Mouse (Mus musculus): Measurements from ENCODE around the gene Ctsd. TPM values are rescaled to one million over a fixed set of nuclear protein-coding genes. Genes with fewer than 3 reads are reported as not detected.
"Not testable (repeated sequence)": the region's sequence is repeated elsewhere in the genome, so short reads cannot be mapped to it uniquely, and the experiment has no call there.

Ctsd gene
- polyA plus RNA-seq, 1 experiment: 78.7 TPM

GRCm38 (mm10) chr7:142349308-142349961, 38.4 kb downstream of the Ctsd start:
- no peak for TF ChIP-seq CTCF (IDR thresholded peaks at IDR 0.05; ENCODE audit: control insufficient read depth, insufficient read depth, insufficient replicate concordance, low read depth, low read length)
- no peak for TF ChIP-seq POLR2A (IDR thresholded peaks at IDR 0.05; ENCODE audit: control insufficient read depth, low read depth, low read length)
- Histone ChIP-seq H3K4me1 (ENCODE audit: control insufficient read depth, insufficient read depth, low read length) (no peaks in the 10 kb centered on the region; the same call in 1 of the 2 replicates), H3K4me3 (ENCODE audit: control insufficient read depth, low read depth, low read length) (no peak overlapping the region), H3K36me3 (ENCODE audit: control insufficient read depth, insufficient read depth, low read length) (no peaks in the 10 kb centered on the region), H3K27ac (ENCODE audit: control insufficient read depth, insufficient read depth, low read depth, low read length) (no peak overlapping the region), H3K27me3 (ENCODE audit: control insufficient read depth, insufficient read depth, low read length) (no peaks in the 10 kb centered on the region)

DNA sequence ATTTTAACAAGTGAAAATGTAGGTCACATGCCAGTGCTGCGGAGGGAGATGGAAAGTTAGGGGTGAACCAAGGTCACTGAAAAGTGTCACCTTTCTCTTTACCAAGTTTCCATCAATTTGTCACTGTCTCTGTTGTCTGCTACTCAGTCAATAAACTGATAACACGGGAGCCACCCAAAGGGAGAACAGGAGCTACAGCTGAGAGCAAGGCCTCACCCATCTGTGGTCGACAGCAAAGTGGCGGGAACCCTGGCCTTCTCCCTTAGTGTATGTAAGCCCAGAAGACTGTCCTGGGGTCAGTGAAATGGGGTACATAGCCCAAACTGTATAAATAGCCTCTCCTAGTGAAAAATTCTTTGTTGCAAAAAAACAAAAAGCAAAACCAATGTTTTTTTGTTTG, 40.3 kb downstream of the Ctsd start:
- no peaks in the 10 kb centered on the region for H3K36me3 ChIP-seq (ENCODE audit: control insufficient read depth, insufficient read depth, low read length)
- no peaks in the 10 kb centered on the region; the same call in 1 of the 2 replicates for H3K4me1 ChIP-seq (ENCODE audit: control insufficient read depth, insufficient read depth, low read length)
- no peak overlapping the region for H3K27ac ChIP-seq (ENCODE audit: control insufficient read depth, insufficient read depth, low read depth, low read length)
- no peak overlapping the region for H3K4me3 ChIP-seq (ENCODE audit: control insufficient read depth, low read depth, low read length)
- TF ChIP-seq POLR2A (IDR thresholded peaks at IDR 0.05; ENCODE audit: control insufficient read depth, low read depth, low read length) (no peak), CTCF (IDR thresholded peaks at IDR 0.05; ENCODE audit: control insufficient read depth, insufficient read depth, insufficient replicate concordance, low read depth, low read length) (no peak)
- no peaks in the 10 kb centered on the region for H3K27me3 ChIP-seq (ENCODE audit: control insufficient read depth, insufficient read depth, low read length)

DNA sequence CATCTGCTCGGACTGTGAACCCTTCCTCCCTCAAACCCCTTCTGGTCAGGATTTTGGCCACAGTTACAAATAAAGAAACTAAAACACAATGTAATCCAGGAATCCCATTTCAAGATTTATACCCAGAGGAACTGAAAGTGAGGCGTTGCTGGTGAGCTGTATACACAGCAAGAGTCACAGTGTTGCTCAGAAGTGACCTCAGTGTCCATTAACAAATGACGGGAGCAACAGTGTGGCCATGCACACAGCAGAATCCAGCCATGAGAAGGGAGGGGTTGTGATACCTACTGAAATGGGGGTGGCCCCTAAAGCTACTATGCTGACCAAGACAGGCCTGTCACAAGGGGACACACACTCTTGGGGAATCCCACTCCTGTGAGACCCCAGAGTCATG, 45.6 kb downstream of the Ctsd start:
- Histone ChIP-seq H3K4me3 (ENCODE audit: control insufficient read depth, low read depth, low read length) (no peak overlapping the region), H3K36me3 (ENCODE audit: control insufficient read depth, insufficient read depth, low read length) (no peaks in the 10 kb centered on the region), H3K4me1 (ENCODE audit: control insufficient read depth, insufficient read depth, low read length) (no peaks in the 10 kb centered on the region), H3K27ac (ENCODE audit: control insufficient read depth, insufficient read depth, low read depth, low read length) (no peak overlapping the region), H3K27me3 (ENCODE audit: control insufficient read depth, insufficient read depth, low read length) (no peaks in the 10 kb centered on the region)
- TF ChIP-seq POLR2A (IDR thresholded peaks at IDR 0.05; ENCODE audit: control insufficient read depth, low read depth, low read length) (no peak), CTCF (IDR thresholded peaks at IDR 0.05; ENCODE audit: control insufficient read depth, insufficient read depth, insufficient replicate concordance, low read depth, low read length) (no peak)

GRCm38 (mm10) chr7:142341564-142342246, 46.1 kb downstream of the Ctsd start:
- H3K36me3 ChIP-seq (ENCODE audit: control insufficient read depth, insufficient read depth, low read length): no peaks in the 10 kb centered on the region

GRCm38 (mm10) chr7:142340269-142340970, 47.4 kb downstream of the Ctsd start:
- no peak overlapping the region for H3K4me3 ChIP-seq (ENCODE audit: control insufficient read depth, low read depth, low read length)
- H3K4me1 ChIP-seq (ENCODE audit: control insufficient read depth, insufficient read depth, low read length): no peaks in the 10 kb centered on the region
- H3K36me3 ChIP-seq (ENCODE audit: control insufficient read depth, insufficient read depth, low read length): no peaks in the 10 kb centered on the region
- no peak for TF ChIP-seq CTCF (IDR thresholded peaks at IDR 0.05; ENCODE audit: control insufficient read depth, insufficient read depth, insufficient replicate concordance, low read depth, low read length)
- TF ChIP-seq POLR2A (IDR thresholded peaks at IDR 0.05; ENCODE audit: control insufficient read depth, low read depth, low read length): no peak
- no peak overlapping the region for H3K27ac ChIP-seq (ENCODE audit: control insufficient read depth, insufficient read depth, low read depth, low read length)
- H3K27me3 ChIP-seq (ENCODE audit: control insufficient read depth, insufficient read depth, low read length): no peaks in the 10 kb centered on the region

More at GRCm38 (mm10) chr7:142341564-142342246, 46.1 kb downstream of the Ctsd start:
- no peak overlapping the region for H3K27ac ChIP-seq (ENCODE audit: control insufficient read depth, insufficient read depth, low read depth, low read length)
- H3K27me3 ChIP-seq (ENCODE audit: control insufficient read depth, insufficient read depth, low read length): no peaks in the 10 kb centered on the region
- no peaks in the 10 kb centered on the region for H3K4me1 ChIP-seq (ENCODE audit: control insufficient read depth, insufficient read depth, low read length)
- no peak overlapping the region for H3K4me3 ChIP-seq (ENCODE audit: control insufficient read depth, low read depth, low read length)
- TF ChIP-seq POLR2A (IDR thresholded peaks at IDR 0.05; ENCODE audit: control insufficient read depth, low read depth, low read length): no peak
- TF ChIP-seq CTCF (IDR thresholded peaks at IDR 0.05; ENCODE audit: control insufficient read depth, insufficient read depth, insufficient replicate concordance, low read depth, low read length): no peak

DNA sequence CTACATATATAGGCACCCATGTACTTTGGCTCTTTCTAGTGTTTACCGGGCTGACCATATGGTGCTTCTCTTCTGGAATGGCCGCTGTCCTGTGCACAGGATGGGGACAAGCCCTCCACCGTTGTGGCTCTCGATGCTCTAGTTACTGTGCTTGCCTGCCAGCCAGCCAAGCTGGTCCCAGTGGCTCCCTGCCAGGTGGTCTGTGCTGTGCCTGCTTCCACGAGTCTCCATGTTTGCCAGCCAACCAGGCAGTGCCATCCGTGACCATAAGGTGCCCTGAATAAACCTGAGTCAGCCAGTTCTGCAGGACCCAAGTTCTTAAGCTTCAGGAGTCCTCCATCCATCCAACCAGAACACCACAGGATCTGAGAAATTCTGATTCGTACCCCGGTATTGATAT, 52.7 kb downstream of the Ctsd start:
- Histone ChIP-seq H3K4me3 (ENCODE audit: control insufficient read depth, low read depth, low read length) (no peak overlapping the region), H3K27me3 (ENCODE audit: control insufficient read depth, insufficient read depth, low read length) (no peaks in the 10 kb centered on the region), H3K36me3 (ENCODE audit: control insufficient read depth, insufficient read depth, low read length) (no peaks in the 10 kb centered on the region), H3K27ac (ENCODE audit: control insufficient read depth, insufficient read depth, low read depth, low read length) (no peak overlapping the region), H3K4me1 (ENCODE audit: control insufficient read depth, insufficient read depth, low read length) (no peaks in the 10 kb centered on the region)
- no peak for TF ChIP-seq CTCF (IDR thresholded peaks at IDR 0.05; ENCODE audit: control insufficient read depth, insufficient read depth, insufficient replicate concordance, low read depth, low read length)
- TF ChIP-seq POLR2A (IDR thresholded peaks at IDR 0.05; ENCODE audit: control insufficient read depth, low read depth, low read length): no peak

GRCm38 (mm10) chr7:142334246-142334645, 53.6 kb downstream of the Ctsd start:
- peak; percentile 91 for TF ChIP-seq CTCF (IDR thresholded peaks at IDR 0.05; ENCODE audit: control insufficient read depth, insufficient read depth, insufficient replicate concordance, low read depth, low read length)
- no peak for TF ChIP-seq POLR2A (IDR thresholded peaks at IDR 0.05; ENCODE audit: control insufficient read depth, low read depth, low read length)
- Histone ChIP-seq H3K27me3 (ENCODE audit: control insufficient read depth, insufficient read depth, low read length) (no peaks in the 10 kb centered on the region), H3K27ac (ENCODE audit: control insufficient read depth, insufficient read depth, low read depth, low read length) (no peak overlapping the region)

GRCm38 (mm10) chr7:142332741-142333140, 55.1 kb downstream of the Ctsd start:
- not testable (repeated sequence) for H3K4me3 ChIP-seq (ENCODE audit: control insufficient read depth, low read depth, low read length); H3K27ac ChIP-seq (ENCODE audit: control insufficient read depth, insufficient read depth, low read depth, low read length); H3K4me1 ChIP-seq (ENCODE audit: control insufficient read depth, insufficient read depth, low read length); H3K36me3 ChIP-seq (ENCODE audit: control insufficient read depth, insufficient read depth, low read length); H3K27me3 ChIP-seq (ENCODE audit: control insufficient read depth, insufficient read depth, low read length)

More at GRCm38 (mm10) chr7:142334246-142334645, 53.6 kb downstream of the Ctsd start:
- no peaks in the 10 kb centered on the region for H3K36me3 ChIP-seq (ENCODE audit: control insufficient read depth, insufficient read depth, low read length)
- H3K4me3 ChIP-seq (ENCODE audit: control insufficient read depth, low read depth, low read length): no peak overlapping the region
- no peaks in the 10 kb centered on the region for H3K4me1 ChIP-seq (ENCODE audit: control insufficient read depth, insufficient read depth, low read length)

Measured in testis, adult 2 months (tissue).